Comparison of ENCODE assay signal across 1 mouse cellular context in the genomic region with DNA sequence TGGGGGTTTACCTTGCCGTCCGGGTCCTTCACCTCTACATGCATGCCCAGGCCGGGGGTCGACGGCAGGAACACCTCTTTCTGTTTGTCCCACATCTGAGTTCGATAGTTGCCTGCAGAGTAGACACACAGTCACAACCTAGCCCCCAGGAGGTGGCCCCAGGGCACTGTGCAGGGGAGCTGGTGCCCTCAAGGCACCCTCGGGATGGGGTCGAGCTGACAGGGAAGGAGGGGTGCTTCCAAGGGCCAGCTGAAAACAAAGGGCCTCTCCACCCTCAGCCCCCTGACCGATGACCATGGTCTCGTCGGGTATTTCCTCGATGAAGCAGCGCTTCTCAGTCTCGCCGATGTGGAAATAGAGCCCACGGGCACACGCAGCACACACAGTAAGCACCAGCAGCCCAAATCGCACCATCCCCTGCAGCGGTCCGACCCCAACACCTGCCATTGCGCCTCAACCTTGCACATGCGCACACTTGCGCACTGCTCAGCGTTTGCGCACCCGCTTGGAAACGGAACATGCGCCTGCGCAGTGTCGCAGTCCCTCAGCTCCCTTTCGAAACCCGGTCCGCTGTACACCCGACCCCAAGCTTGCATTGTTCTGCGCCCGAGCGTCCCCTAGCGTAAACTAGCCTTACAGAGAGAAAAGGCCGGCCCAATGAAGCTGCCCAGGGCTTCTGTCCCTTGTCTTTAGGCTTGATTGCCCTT.
TF ChIP-seq lines count a peak whose summit lies in the region.

A gene (minus strand): TSS at position 484 of the 707 bp plus-strand sequence.

TF ChIP-seq in MEL, 35 proteins besides CTCF, POLR2A, EP300 and RAD21 (continued from another document):
- TF ChIP-seq NRF1 (IDR thresholded peaks at IDR 0.05; ENCODE audit: insufficient read depth, low read depth, low read length, poor library complexity, severe bottlenecking), result peak; percentile 98
- no peak for TF ChIP-seq ZNF384 (IDR thresholded peaks at IDR 0.05; ENCODE audit: low read depth, low read length)
- TF ChIP-seq MYB (IDR thresholded peaks at IDR 0.05; ENCODE audit: low read depth, low read length), result no peak
- TF ChIP-seq CHD1 (IDR thresholded peaks at IDR 0.05; ENCODE audit: low read depth, low read length), result peak; percentile 86; the same call in 1 of the 2 replicates
- TF ChIP-seq TBP (IDR thresholded peaks at IDR 0.05; ENCODE audit: low read depth, low read length), result peak; percentile 80
